Mouse (Mus musculus): ENCODE data around the gene Tns4. TPM values are rescaled to one million over a fixed set of nuclear protein-coding genes. Genes with fewer than 3 reads are reported as not detected.
A peak's percentile ranks its signal among the peaks of the same experiment; 100 is the strongest.

Tns4 gene
- total RNA-seq, 2 experiments from 2014 or later: 0.18 to 0.20 TPM

DNA sequence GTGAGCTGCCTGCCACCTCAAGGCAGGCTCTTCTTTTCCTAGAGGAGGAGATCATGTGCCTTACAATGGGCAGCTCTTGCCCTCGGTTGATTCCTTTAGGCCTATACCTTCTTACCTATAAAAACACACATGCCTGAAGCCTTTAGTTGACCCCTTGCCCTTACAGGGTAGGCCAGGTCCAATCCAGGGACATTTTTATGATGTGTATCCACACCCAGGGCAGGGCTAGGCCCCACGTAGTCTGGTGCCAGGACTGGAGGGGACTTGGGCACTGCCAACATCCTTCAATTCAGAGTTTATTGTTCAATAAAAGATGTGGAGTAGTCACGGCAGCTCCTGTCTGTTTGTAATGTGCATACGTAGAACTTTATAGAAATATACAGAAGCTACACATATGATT lies 7.3 kb upstream of the Tns4 start:
- DNase-seq (ENCODE audit: low spot score): no peak
- intact Hi-C loops (cut with DNase I): no loop called here

DNA sequence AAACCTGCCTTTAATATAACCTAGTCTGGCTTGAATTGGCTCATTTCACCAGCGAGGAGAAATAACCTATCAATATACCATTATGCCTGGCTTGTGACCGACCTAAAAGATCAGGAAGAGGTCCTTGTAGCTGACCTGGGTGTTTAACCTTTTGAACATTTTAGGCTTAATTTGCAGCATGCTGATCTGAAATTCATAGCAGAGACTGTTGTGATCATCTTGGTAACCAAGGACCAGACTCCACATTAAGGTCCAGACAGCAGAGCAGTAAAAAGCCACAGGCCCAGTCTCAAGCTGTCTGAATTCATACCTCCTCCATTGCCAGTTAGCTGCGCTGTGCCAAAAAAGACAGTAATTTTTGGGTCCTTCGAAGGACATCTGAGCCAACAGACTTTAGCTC lies 6.7 kb upstream of the Tns4 start:
- DNase-seq (ENCODE audit: low spot score): no peak
- intact Hi-C loops (cut with DNase I): no loop called here

DNA sequence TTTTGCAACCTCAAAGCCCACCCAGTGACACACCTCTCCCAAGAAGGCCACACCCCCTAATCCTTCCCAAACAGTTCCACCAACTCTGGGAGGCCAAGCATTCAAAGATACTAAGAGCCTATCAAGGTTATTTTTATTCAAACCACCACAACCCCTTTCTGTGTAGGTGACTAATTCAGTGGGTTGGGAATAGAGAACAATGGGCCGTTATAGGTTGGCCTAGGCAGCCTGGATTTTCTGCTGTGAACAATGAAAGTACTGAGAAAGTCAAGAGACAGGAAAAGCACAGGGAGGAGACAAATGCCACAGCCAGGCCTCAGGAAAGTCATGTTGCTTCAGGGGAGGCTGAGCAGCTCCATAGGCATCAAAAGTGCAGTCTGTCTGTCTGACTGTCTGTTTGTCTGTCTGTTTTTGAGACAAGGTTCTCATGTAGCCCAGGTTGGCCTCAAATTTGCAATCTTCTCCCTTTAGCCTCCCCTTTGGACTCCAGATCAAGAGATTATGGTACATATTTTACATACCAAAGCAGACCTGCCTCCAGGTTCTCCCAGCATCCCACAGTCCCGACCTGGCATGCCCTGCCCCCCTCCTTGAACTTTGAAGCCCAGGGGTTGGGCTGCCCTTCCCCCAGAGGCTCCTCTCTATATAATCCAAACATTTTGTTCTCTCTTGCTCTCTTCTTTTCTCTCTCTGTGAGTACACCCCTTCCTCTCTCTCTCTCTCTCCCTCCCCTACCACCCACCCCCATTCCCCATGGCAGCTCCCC lies 6.0 kb upstream of the Tns4 start:
- DNase-seq (ENCODE audit: low spot score): no peak
- intact Hi-C loops (cut with DNase I): no loop called here

GRCm38 (mm10) chr11:99093740-99094139 lies 4.6 kb upstream of the Tns4 start:
- DNase-seq (ENCODE audit: low spot score): no peak
- intact Hi-C loops (cut with DNase I): no loop called here

GRCm38 (mm10) chr11:99091666-99092065 lies 2.6 kb upstream of the Tns4 start:
- intact Hi-C loops (cut with DNase I): no loop called here
- no peak for DNase-seq (ENCODE audit: low spot score)

DNA sequence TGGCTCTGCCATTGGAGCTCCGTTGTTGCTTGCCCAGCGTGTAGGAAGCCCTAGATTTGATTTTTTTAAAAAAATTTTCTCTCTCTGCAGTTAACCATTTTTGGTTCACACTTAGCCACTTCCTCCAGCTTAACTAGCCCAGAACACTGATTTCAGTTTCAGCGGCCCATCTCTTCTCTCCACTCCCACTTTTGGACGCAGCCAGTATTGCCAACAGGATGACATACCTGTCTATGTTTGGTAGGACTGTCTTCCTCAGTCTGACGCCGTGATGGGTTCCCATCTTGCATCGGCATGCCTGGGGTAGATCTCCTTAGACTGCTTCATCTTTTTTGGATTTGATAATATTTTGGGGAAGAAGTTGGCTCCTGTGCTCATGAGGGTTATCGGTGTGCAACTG lies 1.3 kb upstream of the Tns4 start:
- intact Hi-C loops (cut with DNase I): no loop called here
- no peak for DNase-seq (ENCODE audit: low spot score)

DNA sequence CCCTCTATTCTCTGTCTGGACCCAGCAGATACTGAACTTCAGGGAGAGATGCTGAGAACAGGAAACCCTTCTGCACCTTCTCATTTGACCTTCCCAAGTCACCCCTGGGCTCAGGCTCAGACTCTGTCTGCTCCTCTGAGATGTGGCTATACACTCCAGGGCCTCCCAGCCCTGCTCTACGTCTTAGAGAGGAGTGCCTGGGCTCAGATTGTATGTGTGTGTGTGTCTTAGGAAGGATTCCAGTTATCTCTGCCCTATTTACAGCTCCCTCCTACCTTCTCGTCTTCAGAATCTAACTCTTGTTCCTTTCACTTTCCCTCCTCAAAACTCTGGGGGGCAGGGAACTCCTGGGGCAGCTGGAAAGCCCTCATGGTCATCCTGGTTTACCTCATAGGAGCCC lies 620 bp downstream of the Tns4 start:
- intact Hi-C loops (cut with DNase I): no loop called here
- DNase-seq (ENCODE audit: low spot score): no peak

DNA sequence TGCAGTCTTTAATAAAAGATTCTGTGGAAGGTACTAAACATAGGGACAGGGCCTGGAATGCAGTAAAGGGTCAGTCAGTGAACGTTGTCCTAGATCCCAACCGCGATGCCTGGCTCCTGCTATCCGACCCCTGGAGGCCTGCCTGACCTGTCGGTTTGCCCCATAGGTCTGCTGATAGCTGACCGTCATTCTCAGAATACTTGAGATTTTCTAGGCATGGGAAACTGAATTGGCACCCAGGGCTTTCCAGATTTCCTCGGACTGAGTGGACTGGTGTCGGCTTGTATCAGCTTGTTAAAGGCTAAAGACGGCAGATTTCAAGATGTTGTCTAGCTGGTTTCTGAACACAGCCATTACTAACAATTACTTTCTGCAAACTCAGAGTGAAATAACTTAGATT lies 4.7 kb downstream of the Tns4 start:
- intact Hi-C loops (cut with DNase I): no loop called here
- no peak for DNase-seq (ENCODE audit: low spot score)

DNA sequence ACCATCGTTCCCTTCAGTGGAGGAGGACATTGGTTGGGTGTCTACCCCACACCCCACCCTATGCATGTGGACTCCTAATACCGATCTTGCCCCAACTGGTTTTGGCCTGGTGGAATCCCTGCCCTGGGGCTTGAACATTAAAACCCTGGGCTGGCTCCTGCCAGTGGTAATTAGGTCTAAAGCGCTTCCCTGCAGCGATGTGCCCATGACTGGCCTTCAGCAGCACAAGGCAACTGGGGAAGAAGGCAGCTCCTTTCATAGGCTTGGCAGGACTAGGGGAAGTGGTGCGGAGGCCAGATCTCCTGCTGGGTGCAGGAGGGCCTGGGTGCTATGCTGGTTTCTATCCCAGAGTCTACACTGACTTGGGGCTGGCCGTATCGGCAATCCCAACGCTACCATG lies 5.6 kb downstream of the Tns4 start:
- intact Hi-C loops (cut with DNase I): no loop called here
- no peak for DNase-seq (ENCODE audit: low spot score)

DNA sequence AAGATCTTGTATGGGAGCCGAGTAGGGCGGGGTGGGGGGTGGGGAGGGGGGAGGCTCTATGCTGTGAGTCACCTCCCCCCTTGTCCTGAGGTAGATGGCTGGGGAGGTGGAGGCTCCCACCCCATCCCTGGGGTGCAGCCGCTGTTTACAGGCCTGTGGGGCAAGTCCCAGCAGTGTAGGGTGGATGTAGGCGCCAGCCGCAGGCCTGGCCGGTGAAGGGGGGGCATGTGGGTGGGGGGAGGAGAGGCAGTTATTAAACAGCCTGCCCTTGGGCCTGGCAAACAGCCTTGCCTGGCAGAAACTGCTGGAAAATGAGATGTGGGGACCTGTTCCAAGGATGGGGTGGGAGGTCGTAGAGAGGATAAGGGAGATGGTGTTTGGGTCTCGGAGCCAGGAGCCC lies 7.0 kb downstream of the Tns4 start:
- intact Hi-C loops (cut with DNase I): no loop called here
- no peak for DNase-seq (ENCODE audit: low spot score)

DNA sequence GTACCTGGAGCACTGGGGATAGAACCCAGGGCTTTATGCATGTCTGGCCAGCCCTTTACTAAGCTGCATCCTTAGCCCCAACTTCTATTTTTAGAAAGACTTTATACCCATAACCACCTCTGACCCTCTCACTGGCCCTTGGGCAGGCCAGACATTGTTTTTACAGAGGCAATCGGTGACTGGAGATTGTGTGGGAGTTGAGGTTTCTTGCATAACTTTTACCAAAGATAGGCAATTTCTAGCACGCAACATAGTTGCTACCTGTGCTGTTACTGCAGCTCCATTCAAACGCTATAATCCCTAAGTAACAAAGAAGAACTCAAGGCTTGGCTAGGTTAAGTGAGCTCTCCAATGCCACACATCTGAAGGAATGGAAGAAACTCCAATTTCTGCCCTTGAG lies 7.5 kb downstream of the Tns4 start:
- DNase-seq (ENCODE audit: low spot score): no peak
- intact Hi-C loops (cut with DNase I): no loop called here

- DNase-seq (ENCODE audit: low spot score): peak; percentile 29
- intact Hi-C loops (cut with DNase I): no loop called here
Observed at GRCm38 (mm10) chr11:99080902-99081543, 8.1 kb downstream of the Tns4 start.

- intact Hi-C loops (cut with DNase I): no loop called here
- no peak for DNase-seq (ENCODE audit: low spot score)
Observed at GRCm38 (mm10) chr11:99077869-99078268, 11.2 kb downstream of the Tns4 start.

DNA sequence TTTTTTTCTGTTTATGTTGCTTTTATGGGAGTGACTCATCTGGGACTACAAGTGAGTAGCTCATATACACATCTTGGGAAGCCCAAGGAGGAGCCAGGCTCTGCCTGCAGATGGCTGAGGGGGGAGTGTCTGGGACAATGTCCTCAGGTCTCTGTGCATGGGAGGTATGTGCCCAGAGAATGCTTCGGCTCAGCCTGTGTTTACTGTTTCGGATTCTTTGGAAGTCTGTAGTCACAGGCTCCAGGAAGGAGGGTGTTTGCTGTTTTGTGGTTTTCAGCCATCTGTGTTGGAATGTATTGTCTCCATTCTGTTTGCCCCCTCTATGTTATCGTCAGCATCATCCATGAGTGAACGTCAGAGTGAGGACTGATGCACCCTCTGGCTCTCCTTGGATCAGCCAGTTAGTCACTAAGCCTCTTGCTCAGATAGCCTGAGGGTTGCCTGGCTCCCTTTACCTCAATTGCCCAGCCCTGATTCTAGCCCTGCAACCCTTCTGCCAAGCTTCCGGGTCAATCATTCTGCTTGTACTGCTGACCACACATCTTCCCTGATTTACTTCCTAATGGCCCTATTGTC lies 12.3 kb downstream of the Tns4 start:
- intact Hi-C loops (cut with DNase I): no loop called here
- DNase-seq (ENCODE audit: low spot score): no peak

DNA sequence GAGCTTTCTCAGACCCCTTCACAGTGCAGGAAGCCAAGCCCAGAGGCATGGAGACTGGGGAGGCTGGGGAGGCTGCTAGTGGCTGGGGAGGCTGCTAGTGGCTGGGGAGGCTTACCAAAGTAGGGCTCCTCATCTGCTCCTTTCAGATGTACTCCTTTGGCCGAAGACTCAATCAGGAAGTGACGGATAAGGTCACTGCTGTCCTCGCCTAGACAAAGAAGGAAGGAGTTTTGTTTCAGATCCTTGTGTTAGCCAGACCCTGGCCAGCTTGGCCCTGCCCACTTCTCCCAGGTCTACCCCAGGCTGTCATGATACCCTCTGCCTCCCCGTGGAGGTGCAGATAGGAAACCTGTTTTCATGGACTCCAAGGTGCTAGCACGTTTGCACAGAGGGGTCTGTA lies 15.3 kb downstream of the Tns4 start:
- intact Hi-C loops (cut with DNase I): no loop called here
- no peak for DNase-seq (ENCODE audit: low spot score)

DNA sequence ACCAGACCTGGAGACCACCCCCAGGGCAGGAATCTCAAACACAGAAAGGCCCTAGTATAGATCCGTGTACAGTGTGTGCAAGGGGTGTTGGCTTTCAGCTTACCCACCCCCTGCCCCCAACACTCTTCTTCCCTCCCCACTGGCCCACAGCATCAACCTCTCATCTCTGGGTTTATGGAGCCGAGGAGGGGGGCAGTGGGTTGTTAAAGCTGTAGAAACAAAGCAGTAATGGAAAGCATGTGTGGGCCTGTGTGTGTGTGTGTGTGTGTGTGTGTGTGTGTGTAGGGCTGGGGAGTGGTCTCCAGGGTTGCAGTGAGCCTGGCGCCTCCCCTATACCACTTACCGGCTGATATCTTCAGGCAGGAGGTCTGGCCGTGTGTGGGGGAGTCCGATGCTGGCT lies 17.2 kb downstream of the Tns4 start:
- no peak for DNase-seq (ENCODE audit: low spot score)
- intact Hi-C loops (cut with DNase I): no loop called here

- intact Hi-C loops (cut with DNase I): loop anchor here (5.0 kb wide), 2 partner anchors 54 to 84 kb away; no protein-coding TSS in a partner anchor
- DNase-seq (ENCODE audit: low spot score): no peak
Observed at GRCm38 (mm10) chr11:99068455-99068854, 20.7 kb downstream of the Tns4 start.

DNA sequence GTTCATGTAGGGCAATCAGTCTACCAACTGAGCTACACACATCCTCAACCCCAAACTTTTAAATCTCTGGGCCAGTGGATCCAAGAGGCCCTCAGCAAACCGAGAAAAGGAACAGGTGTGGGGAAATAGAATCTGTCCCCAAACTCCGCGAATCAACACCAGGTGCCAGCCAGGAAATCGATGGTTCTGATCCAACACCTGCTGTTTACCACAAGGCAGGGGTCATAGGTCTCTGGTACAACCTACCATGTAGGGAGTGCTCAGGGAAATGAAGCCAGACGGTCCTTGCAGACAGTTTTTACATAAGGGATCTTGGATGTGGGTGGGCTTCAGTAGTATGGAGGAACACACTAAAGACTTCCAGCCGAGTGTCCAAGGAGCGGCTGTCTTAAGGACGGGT lies 21.5 kb downstream of the Tns4 start:
- DNase-seq (ENCODE audit: low spot score): no peak
- intact Hi-C loops (cut with DNase I): loop anchor here (5.0 kb wide), 2 partner anchors 55 to 85 kb away; no protein-coding TSS in a partner anchor

GRCm38 (mm10) chr11:99065979-99066378 lies 23.1 kb downstream of the Tns4 start:
- intact Hi-C loops (cut with DNase I): loop anchor here (1.0 to 5.0 kb wide), 3 partner anchors 26 to 86 kb away; no protein-coding TSS in a partner anchor
- DNase-seq (ENCODE audit: low spot score): peak; percentile 79

DNA sequence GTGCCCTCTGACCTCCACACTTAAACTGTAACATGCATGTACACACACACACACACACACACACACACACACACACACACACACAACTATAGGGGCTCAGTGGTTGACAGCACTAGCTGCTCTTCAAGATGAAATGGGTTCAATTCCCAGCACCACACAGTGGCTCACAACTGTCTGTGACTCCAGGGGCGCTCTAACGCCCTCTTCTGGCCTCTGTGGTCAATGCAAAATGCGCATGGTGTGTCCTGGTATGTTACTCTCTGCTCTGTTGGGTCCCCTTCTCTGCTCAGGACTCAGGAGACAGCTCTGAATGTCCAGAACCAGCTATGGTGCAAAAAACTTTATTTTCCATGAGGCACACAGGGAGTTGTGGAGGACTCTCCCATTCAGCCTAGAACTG lies 23.8 kb downstream of the Tns4 start:
- no peak for DNase-seq (ENCODE audit: low spot score)
- intact Hi-C loops (cut with DNase I): loop anchor here (5.0 kb wide), 2 partner anchors 57 to 87 kb away; no protein-coding TSS in a partner anchor

GRCm38 (mm10) chr11:99063406-99064131 lies 25.5 kb downstream of the Tns4 start:
- DNase-seq (ENCODE audit: low spot score): no peak
- intact Hi-C loops (cut with DNase I): no loop called here

Data from heart, postnatal 25 days (tissue).